Mouse (Mus musculus) limb, embryonic 12.5 days (tissue): ENCODE results near the gene Cep19. TPM values are rescaled to one million over a fixed set of nuclear protein-coding genes. Genes with fewer than 3 reads are reported as not detected.
"Not testable (repeated sequence)": the region's sequence is repeated elsewhere in the genome, so short reads cannot be mapped to it uniquely, and the experiment has no call there.

Source experiments
- ATAC-seq: fragments of 200-750 bp; cut with Nextera tagmentation; 2 replicates; pipeline ENCODE4 v1.8.0; 2017; ENCODE audit warnings: low read depth, moderate TSS enrichment; ENCODE audit not compliant: insufficient number of reproducible peaks, insufficient read depth, low FRiP score, low TSS enrichment
- H3K27ac ChIP-seq: fragments of 300-500 bp; sonication (generic); 2 replicates; pipeline ENCODE4 v1.5.1; 2016; ENCODE audit warnings: mild to moderate bottlenecking, moderate library complexity
- H3K27me3 ChIP-seq: fragments of 300-500 bp; sonication (generic); 2 replicates; pipeline ENCODE4 v1.6.1; 2016; ENCODE audit warnings: mild to moderate bottlenecking, moderate library complexity
- H3K36me3 ChIP-seq: fragments of 300-500 bp; sonication (generic); 2 replicates; pipeline ENCODE4 v1.6.1; 2016; ENCODE audit warnings: mild to moderate bottlenecking, moderate library complexity
- H3K4me1 ChIP-seq: fragments of 300-500 bp; sonication (generic); replicated peaks from 2 replicates; pipeline ENCODE4 v1.6.1; 2016
- H3K4me2 ChIP-seq: fragments of 300-500 bp; sonication (generic); 2 replicates; pipeline ENCODE4 v1.6.1; 2016; ENCODE audit warnings: mild to moderate bottlenecking, moderate library complexity
- H3K4me3 ChIP-seq: fragments of 300-500 bp; sonication (generic); replicated peaks from 2 replicates; pipeline ENCODE4 v1.5.1; 2016; ENCODE audit warnings: mild to moderate bottlenecking
- H3K9ac ChIP-seq: fragments of 300-500 bp; sonication (generic); replicated peaks from 2 replicates; pipeline ENCODE4 v1.6.1; 2016; ENCODE audit warnings: mild to moderate bottlenecking, moderate library complexity
- H3K9me3 ChIP-seq: fragments of 300-500 bp; sonication (generic); 2 replicates; pipeline ENCODE4 v1.6.1; 2016; ENCODE audit warnings: mild to moderate bottlenecking, moderate library complexity
- WGBS: fragments of 180-500 bp; shearing (Covaris S2); methylation state at CpG from one replicate; pipeline ENCODE4 v1.1.7; 2016; 5-methylcytosine and 5-hydroxymethylcytosine counted together
- polyA plus RNA-seq: library from polyadenylated mRNA; unstranded; fragments of >200 nt; fragmentation: Nextera tagmentation; extraction: Ambion mirVana; gene quantifications from 2 replicates; pipeline ENCODE4 v1.2.1, GENCODE M21; 2016

Gene Cep19
- 34.1 and 35.9 TPM in 2 replicates for polyA plus RNA-seq

- H3K9me3 ChIP-seq: no peaks in the 10 kb centered on the region
- peak within 1 kb of the TSS; percentile 83 for H3K9ac ChIP-seq
- peak within 1 kb of the TSS; percentile 83 for H3K4me3 ChIP-seq
- H3K36me3 ChIP-seq: peaks cover 37% of the 10 kb centered on the region
- H3K4me1 ChIP-seq: peaks cover 10% of the 10 kb centered on the region
- 0% methylated on average over 34 of the region's 34 CpGs for WGBS
- peak; percentile 96 for ATAC-seq
- H3K27ac ChIP-seq: peak within 1 kb of the TSS; percentile 93
- peak within 1 kb of the TSS; percentile 80 for H3K4me2 ChIP-seq
- H3K27me3 ChIP-seq: no peaks in the 10 kb centered on the region
Observed at GRCm38 (mm10) chr16:32099638-32100150, at the start of gene Cep19, which contains the start of gene Pigx. Gene Cep19, plus strand, starts transcription at chr16:32099800. Gene Pigx, minus strand, starts transcription at chr16:32099740.

GRCm38 (mm10) chr16:32058817-32059216 is 40.8 kb upstream of the Cep19 start:
- Histone ChIP-seq H3K9ac (no peak overlapping the region), H3K27me3 (no peaks in the 10 kb centered on the region), H3K4me1 (no peaks in the 10 kb centered on the region), H3K36me3 (no peaks in the 10 kb centered on the region), H3K4me3 (no peak overlapping the region), H3K27ac (no peak overlapping the region), H3K4me2 (no peak overlapping the region), H3K9me3 (no peaks in the 10 kb centered on the region)
- 87% methylated on average over 5 of the region's 5 CpGs for WGBS
- no peak for ATAC-seq

GRCm38 (mm10) chr16:32059840-32060523 is 39.6 kb upstream of the Cep19 start:
- H3K27ac ChIP-seq: no peak overlapping the region
- H3K4me2 ChIP-seq: no peak overlapping the region
- ATAC-seq: no peak
- 85% methylated on average over 6 of the region's 6 CpGs for WGBS
- no peak overlapping the region for H3K4me3 ChIP-seq
- H3K27me3 ChIP-seq: no peaks in the 10 kb centered on the region
- no peaks in the 10 kb centered on the region for H3K9me3 ChIP-seq
- H3K4me1 ChIP-seq: no peaks in the 10 kb centered on the region
- no peaks in the 10 kb centered on the region for H3K36me3 ChIP-seq
- H3K9ac ChIP-seq: no peak overlapping the region

GRCm38 (mm10) chr16:32062226-32062625 is 37.4 kb upstream of the Cep19 start:
- H3K27ac ChIP-seq: no peak overlapping the region
- no peak overlapping the region for H3K4me2 ChIP-seq
- no peak overlapping the region for H3K4me3 ChIP-seq
- no peaks in the 10 kb centered on the region for H3K9me3 ChIP-seq
- no peaks in the 10 kb centered on the region for H3K4me1 ChIP-seq
- no peaks in the 10 kb centered on the region for H3K36me3 ChIP-seq
- WGBS: 85% methylated on average over 2 of the region's 2 CpGs
- H3K27me3 ChIP-seq: no peaks in the 10 kb centered on the region
- no peak for ATAC-seq
- no peak overlapping the region for H3K9ac ChIP-seq

GRCm38 (mm10) chr16:32063900-32064299 is 35.7 kb upstream of the Cep19 start:
- Histone ChIP-seq H3K9ac (no peak overlapping the region), H3K9me3 (no peaks in the 10 kb centered on the region), H3K27me3 (no peaks in the 10 kb centered on the region), H3K4me1 (no peaks in the 10 kb centered on the region), H3K4me3 (no peak overlapping the region), H3K4me2 (no peak overlapping the region), H3K27ac (no peak overlapping the region), H3K36me3 (no peaks in the 10 kb centered on the region)
- WGBS: 87% methylated on average over 7 of the region's 7 CpGs
- ATAC-seq: no peak

GRCm38 (mm10) chr16:32066899-32067298 is 32.7 kb upstream of the Cep19 start:
- no peak overlapping the region for H3K27ac ChIP-seq
- H3K9ac ChIP-seq: no peak overlapping the region
- no peaks in the 10 kb centered on the region for H3K4me1 ChIP-seq
- H3K36me3 ChIP-seq: no peaks in the 10 kb centered on the region
- H3K4me2 ChIP-seq: no peak overlapping the region
- no peaks in the 10 kb centered on the region for H3K9me3 ChIP-seq
- H3K4me3 ChIP-seq: no peak overlapping the region
- H3K27me3 ChIP-seq: no peaks in the 10 kb centered on the region
- ATAC-seq: no peak
- 87% methylated on average over 1 of the region's 1 CpGs for WGBS

- H3K27ac ChIP-seq: no peak overlapping the region
- 86% methylated on average over 12 of the region's 12 CpGs for WGBS
Observed at GRCm38 (mm10) chr16:32068389-32069300, 31.0 kb upstream of the Cep19 start.

GRCm38 (mm10) chr16:32070070-32070469 is 29.5 kb upstream of the Cep19 start:
- ATAC-seq, H3K27me3 ChIP-seq, H3K9me3 ChIP-seq, H3K4me2 ChIP-seq, H3K9ac ChIP-seq, H3K4me3 ChIP-seq, H3K27ac ChIP-seq, H3K4me1 ChIP-seq, H3K36me3 ChIP-seq: not testable (repeated sequence)
- 62% methylated on average over 4 of the region's 4 CpGs for WGBS

More at GRCm38 (mm10) chr16:32068389-32069300, 31.0 kb upstream of the Cep19 start:
- no peak for ATAC-seq
- Histone ChIP-seq H3K9ac (no peak overlapping the region), H3K27me3 (no peaks in the 10 kb centered on the region), H3K4me1 (no peaks in the 10 kb centered on the region), H3K9me3 (no peaks in the 10 kb centered on the region), H3K4me2 (no peak overlapping the region), H3K4me3 (no peak overlapping the region), H3K36me3 (no peaks in the 10 kb centered on the region)

GRCm38 (mm10) chr16:32075762-32076161 is 23.8 kb upstream of the Cep19 start:
- Histone ChIP-seq H3K36me3 (no peaks in the 10 kb centered on the region), H3K27me3 (no peaks in the 10 kb centered on the region), H3K9ac (no peak overlapping the region), H3K27ac (no peak overlapping the region), H3K9me3 (no peaks in the 10 kb centered on the region), H3K4me1 (peaks cover 11% of the 10 kb centered on the region), H3K4me3 (no peak overlapping the region), H3K4me2 (no peak overlapping the region)
- WGBS: 33% methylated on average over 1 of the region's 1 CpGs
- ATAC-seq: no peak

GRCm38 (mm10) chr16:32076406-32076805 is 23.2 kb upstream of the Cep19 start:
- Histone ChIP-seq H3K36me3 (no peaks in the 10 kb centered on the region), H3K4me1 (peaks cover 11% of the 10 kb centered on the region), H3K27me3 (no peaks in the 10 kb centered on the region), H3K27ac (no peak overlapping the region), H3K4me2 (no peak overlapping the region), H3K9me3 (no peaks in the 10 kb centered on the region), H3K9ac (no peak overlapping the region), H3K4me3 (no peak overlapping the region)
- no peak for ATAC-seq
- 85% methylated on average over 3 of the region's 3 CpGs for WGBS
